Mouse (Mus musculus): Measurements from ENCODE around the gene Ush2a. TPM values are rescaled to one million over a fixed set of nuclear protein-coding genes. Genes with fewer than 3 reads are reported as not detected.
A peak's percentile ranks its signal among the peaks of the same experiment; 100 is the strongest.

Ush2a gene
- polyA plus RNA-seq, 1 experiment from 2014 or later, result 0.04 TPM

DNA sequence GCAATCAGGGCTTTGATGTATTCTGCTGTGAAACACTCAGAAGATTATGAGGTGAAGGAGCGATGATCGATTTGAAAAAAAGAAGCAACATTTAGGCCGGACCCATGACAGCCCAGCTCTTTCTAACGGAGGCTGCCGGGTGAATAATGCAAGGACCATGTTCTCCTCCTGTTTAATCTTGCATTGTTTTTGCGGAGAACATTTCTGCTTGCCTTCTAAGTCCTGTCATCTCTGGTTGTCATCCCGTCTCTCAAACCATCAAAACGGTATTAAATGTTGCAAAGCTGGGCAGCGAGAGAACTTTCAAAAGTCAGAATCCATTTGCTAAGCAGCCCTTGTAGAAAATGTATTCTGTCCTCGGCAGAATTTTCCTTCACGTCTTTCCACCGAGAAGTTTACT, 394.3 kb downstream of the Ush2a start:
- Histone ChIP-seq H3K9ac (no peak overlapping the region), H3K4me2 (replicated peaks) (no peak overlapping the region), H3K36me3 (no peaks in the 10 kb centered on the region), H3K4me3 (no peak overlapping the region), H3K4me1 (peaks cover 11% of the 10 kb centered on the region), H3K27me3 (peaks cover 3% of the 10 kb centered on the region; the same call in 1 of the 2 replicates), H3K27ac (no peak overlapping the region), H3K9me3 (no peaks in the 10 kb centered on the region)
- 86% methylated on average over 12 of the region's 12 CpGs for WGBS
- no peak for ATAC-seq (ENCODE audit: low FRiP score, low read depth)

DNA sequence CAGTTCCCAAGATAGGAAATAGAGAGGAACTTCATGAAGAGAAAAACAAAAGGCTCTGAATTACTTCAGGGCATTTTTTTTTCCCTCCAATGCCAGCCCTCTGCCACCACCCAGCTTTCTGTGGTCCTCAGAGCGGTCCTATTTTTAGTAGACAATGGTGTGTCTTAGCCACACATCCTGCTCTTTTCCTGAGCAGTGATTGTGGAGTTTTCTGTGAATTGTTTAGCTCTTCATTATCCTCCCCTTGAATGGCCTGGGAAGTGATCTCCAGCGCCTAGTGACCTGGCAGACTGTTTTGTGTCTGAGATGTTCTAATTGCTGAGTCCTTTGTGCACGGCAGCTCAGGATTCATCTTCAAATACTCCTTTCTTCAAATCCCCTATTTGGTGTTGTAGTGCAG, 397.3 kb downstream of the Ush2a start:
- Histone ChIP-seq H3K4me3 (no peak overlapping the region), H3K4me1 (peaks cover 17% of the 10 kb centered on the region), H3K9ac (no peak overlapping the region), H3K27ac (no peak overlapping the region), H3K36me3 (no peaks in the 10 kb centered on the region), H3K27me3 (peaks cover 7% of the 10 kb centered on the region; the same call in 1 of the 2 replicates), H3K9me3 (no peaks in the 10 kb centered on the region), H3K4me2 (replicated peaks) (no peak overlapping the region)
- 62% methylated on average over 3 of the region's 3 CpGs for WGBS
- no peak for ATAC-seq (ENCODE audit: low FRiP score, low read depth)

DNA sequence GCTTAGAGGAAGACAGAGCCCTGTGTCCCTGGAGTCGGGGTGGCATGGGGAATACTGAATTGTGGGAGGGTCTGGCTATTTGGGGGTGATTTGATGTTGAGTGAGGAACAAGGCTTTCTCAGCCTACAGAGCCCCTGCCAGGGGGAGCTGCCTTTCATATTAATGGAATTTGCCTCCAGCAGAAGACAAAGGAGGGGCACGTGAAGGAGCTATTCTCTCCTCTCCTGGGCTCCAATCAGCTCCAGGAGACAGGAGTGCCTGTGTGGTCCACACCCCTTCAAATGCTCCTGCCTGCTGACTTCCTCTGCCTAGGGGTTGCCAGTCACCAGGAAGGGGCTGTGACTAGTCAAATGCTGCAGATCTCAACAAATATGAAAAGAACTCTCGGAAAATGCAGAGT, 398.5 kb downstream of the Ush2a start:
- Histone ChIP-seq H3K27me3 (peaks cover 7% of the 10 kb centered on the region; the same call in 1 of the 2 replicates), H3K4me1 (peaks cover 17% of the 10 kb centered on the region), H3K9me3 (no peaks in the 10 kb centered on the region), H3K27ac (no peak overlapping the region), H3K4me3 (peak overlapping the region; percentile 29), H3K9ac (peak overlapping the region; percentile 14; the same call in 1 of the 2 replicates), H3K36me3 (no peaks in the 10 kb centered on the region), H3K4me2 (replicated peaks) (peak overlapping the region; percentile 63)
- peak; percentile 57; the same call in 1 of the 2 replicates for ATAC-seq (ENCODE audit: low FRiP score, low read depth)
- 11% methylated on average over 3 of the region's 3 CpGs for WGBS

DNA sequence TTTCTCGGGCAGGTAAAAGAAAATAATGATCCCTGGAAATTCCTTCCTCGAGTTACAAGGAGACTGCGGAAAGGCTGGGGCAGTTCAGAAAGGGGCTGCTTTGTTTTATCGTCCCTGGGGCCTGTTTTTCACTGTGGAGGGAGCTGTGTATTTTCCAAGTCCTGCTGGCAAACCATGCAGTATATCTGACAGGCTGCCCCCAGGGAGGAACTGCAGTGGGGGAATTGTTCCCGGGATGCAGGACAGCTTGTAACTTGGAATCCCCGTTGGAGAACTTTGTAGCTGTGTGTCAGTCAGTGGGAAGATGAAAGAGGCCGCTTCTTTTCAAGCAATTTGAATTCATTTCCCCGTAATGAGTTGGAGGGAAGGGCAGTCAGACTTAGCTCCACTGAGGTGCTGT, 399.1 kb downstream of the Ush2a start:
- Histone ChIP-seq H3K27ac (no peak overlapping the region), H3K4me1 (peaks cover 17% of the 10 kb centered on the region), H3K9ac (peak overlapping the region; percentile 14; the same call in 1 of the 2 replicates), H3K36me3 (no peaks in the 10 kb centered on the region), H3K4me3 (peak overlapping the region; percentile 29), H3K9me3 (no peaks in the 10 kb centered on the region), H3K4me2 (replicated peaks) (peak overlapping the region; percentile 63), H3K27me3 (peaks cover 7% of the 10 kb centered on the region; the same call in 1 of the 2 replicates)
- 2% methylated on average over 8 of the region's 8 CpGs for whole genome bisulfite sequencing
- ATAC-seq (ENCODE audit: low FRiP score, low read depth), result no peak

DNA sequence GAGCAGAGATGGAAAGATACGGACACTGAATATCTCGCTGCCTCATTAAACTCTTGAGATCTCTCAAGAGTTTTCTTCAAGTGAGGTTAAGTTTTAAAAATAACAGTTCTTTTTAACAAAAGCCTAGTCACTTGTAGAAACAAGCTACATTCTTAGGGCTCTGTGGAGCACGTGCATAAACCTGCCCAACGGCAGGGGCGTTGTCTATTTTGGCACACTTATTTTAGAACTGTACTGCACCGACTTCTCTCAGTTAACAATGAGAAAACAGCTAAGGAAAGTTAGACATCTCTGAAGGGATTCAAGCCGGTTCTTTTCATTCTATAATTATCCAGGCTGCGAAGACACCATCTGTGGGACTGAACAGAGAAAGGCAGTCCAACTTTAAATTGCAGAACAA, 405.6 kb downstream of the Ush2a start:
- no peak overlapping the region for H3K4me3 ChIP-seq
- H3K27me3 ChIP-seq, result no peaks in the 10 kb centered on the region
- H3K36me3 ChIP-seq, result no peaks in the 10 kb centered on the region
- no peak for ATAC-seq (ENCODE audit: low FRiP score, low read depth)
- H3K27ac ChIP-seq, result no peak overlapping the region
- H3K4me1 ChIP-seq, result no peaks in the 10 kb centered on the region
- 71% methylated on average over 8 of the region's 8 CpGs for WGBS
- no peaks in the 10 kb centered on the region for H3K9me3 ChIP-seq
- no peak overlapping the region for H3K4me2 ChIP-seq (replicated peaks)
- no peak overlapping the region for H3K9ac ChIP-seq

DNA sequence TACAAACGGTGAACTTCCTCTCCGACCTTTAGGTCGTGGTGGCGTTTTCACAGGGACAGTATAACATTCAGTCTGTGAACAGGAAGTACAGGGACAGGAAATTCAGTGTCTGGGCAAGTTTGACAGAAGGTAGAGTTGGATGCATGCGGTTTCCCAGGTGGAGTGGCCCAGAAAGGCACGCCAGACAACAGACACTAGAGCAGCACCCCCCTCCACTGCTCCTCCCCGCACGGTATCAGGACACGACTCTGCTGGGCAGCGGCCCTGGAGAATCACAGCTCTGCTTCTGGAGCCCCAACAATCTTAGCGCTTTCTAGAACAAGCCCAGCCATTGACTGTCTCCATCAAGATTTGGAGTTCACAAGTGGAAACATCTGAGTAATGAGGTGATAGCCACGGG, 406.7 kb downstream of the Ush2a start:
- Histone ChIP-seq H3K27ac (no peak overlapping the region), H3K36me3 (no peaks in the 10 kb centered on the region), H3K4me3 (no peak overlapping the region), H3K9me3 (no peaks in the 10 kb centered on the region), H3K4me2 (replicated peaks) (no peak overlapping the region), H3K27me3 (0 out of 2 replicates have a peak, but pooled peaks cover 5% of the 10 kb centered on the region), H3K9ac (no peak overlapping the region), H3K4me1 (no peaks in the 10 kb centered on the region)
- WGBS, result 71% methylated on average over 12 of the region's 12 CpGs
- ATAC-seq (ENCODE audit: low FRiP score, low read depth), result no peak

DNA sequence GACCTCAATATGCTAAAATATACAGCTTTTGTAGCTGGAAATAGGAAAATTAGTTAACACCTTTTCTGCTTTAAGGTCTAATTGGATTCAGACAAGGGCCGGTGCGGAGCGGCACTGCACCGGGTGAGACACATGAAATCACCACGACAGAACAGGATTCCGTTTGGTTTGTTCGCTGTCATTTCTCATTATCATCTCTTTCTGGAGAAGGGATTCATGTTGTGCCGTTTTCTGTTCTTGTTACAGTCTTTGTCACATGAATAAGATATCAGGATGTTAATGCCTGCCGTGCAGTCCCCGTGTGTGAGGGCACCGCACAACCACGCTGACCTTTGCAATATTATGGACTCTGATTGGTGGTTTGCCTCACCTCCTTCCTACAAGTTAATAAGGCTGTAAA, 411.0 kb downstream of the Ush2a start:
- no peak overlapping the region for H3K4me3 ChIP-seq
- no peak overlapping the region for H3K9ac ChIP-seq
- ATAC-seq (ENCODE audit: low FRiP score, low read depth), result no peak
- no peaks in the 10 kb centered on the region for H3K36me3 ChIP-seq
- H3K27me3 ChIP-seq, result peaks cover 10% of the 10 kb centered on the region; the same call in 1 of the 2 replicates
- no peaks in the 10 kb centered on the region for H3K9me3 ChIP-seq
- H3K4me1 ChIP-seq, result peaks cover 1% of the 10 kb centered on the region
- no peak overlapping the region for H3K27ac ChIP-seq
- 88% methylated on average over 12 of the region's 12 CpGs for WGBS
- H3K4me2 ChIP-seq (replicated peaks), result no peak overlapping the region

DNA sequence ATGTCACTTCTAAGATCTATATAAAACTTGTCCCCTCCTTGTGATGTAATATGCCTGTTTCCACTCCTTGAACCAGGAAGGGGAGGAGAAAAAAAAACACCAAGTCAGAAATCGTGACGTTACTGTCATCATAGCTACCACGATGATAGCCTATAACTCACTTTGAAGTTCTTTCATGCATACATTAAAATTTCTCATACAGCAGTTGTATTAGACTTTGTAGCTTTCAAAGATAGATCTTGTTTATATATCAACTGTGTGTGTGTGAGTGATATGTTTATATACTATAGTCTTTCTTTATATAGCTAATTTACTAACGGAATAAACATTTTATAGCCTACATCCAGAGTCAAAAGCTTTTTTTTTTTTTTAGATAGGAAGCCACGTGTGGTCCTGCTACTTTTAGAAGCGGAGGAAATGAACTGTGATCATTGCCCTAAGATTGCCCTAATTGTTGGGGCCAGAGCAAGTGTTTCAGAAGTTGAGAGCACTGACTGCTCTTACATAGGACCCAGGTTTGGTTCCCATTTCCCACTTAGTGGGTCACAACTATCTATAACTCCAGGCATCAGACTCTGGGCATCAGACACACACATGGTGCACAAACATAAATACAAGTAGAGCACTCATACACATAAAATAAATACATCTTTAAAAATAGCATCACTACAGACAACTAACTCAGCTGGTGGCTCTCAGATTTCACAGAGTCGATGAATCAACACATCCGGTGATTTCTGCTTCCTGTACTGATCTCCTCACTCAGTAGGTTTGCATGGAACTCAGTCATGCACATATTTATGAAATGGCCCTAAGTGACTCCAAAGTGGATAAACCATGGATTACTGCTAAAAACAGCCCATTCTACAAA, 413.1 kb downstream of the Ush2a start:
- no peak for ATAC-seq (ENCODE audit: low FRiP score, low read depth)

DNA sequence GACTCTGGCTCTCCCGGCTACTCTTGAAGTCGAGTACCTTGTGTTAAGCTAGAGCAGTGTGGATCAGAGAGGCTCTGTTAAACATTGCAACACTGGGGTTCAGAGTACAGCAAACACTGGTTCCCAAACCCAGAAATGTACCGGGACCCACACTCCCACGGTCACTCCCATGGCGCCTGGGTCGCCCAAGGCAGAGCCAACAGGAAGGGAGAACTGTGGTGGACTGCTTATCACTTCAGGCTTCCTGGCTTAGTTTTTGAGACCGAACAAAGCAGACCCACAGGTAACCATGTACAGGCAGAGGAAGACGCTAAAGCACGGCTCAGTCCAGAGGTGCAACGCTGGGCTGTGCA, 413.7 kb downstream of the Ush2a start:
- Histone ChIP-seq H3K27ac (no peak overlapping the region), H3K4me1 (peaks cover 11% of the 10 kb centered on the region), H3K9me3 (no peaks in the 10 kb centered on the region), H3K36me3 (no peaks in the 10 kb centered on the region), H3K27me3 (peaks cover 10% of the 10 kb centered on the region; the same call in 1 of the 2 replicates), H3K4me3 (no peak overlapping the region), H3K9ac (no peak overlapping the region), H3K4me2 (replicated peaks) (no peak overlapping the region)
- no peak for ATAC-seq (ENCODE audit: low FRiP score, low read depth)
- 91% methylated on average over 10 of the region's 10 CpGs for WGBS

More for the DNA sequence above, 413.1 kb downstream of the Ush2a start:
- H3K4me2 ChIP-seq (replicated peaks), result no peak overlapping the region
- H3K9ac ChIP-seq, result no peak overlapping the region
- H3K4me3 ChIP-seq, result no peak overlapping the region
- H3K9me3 ChIP-seq, result no peaks in the 10 kb centered on the region
- peaks cover 11% of the 10 kb centered on the region for H3K4me1 ChIP-seq
- H3K27me3 ChIP-seq, result peaks cover 10% of the 10 kb centered on the region; the same call in 1 of the 2 replicates
- H3K36me3 ChIP-seq, result no peaks in the 10 kb centered on the region
- 58% methylated on average over 8 of the region's 8 CpGs for WGBS
- H3K27ac ChIP-seq, result no peak overlapping the region

DNA sequence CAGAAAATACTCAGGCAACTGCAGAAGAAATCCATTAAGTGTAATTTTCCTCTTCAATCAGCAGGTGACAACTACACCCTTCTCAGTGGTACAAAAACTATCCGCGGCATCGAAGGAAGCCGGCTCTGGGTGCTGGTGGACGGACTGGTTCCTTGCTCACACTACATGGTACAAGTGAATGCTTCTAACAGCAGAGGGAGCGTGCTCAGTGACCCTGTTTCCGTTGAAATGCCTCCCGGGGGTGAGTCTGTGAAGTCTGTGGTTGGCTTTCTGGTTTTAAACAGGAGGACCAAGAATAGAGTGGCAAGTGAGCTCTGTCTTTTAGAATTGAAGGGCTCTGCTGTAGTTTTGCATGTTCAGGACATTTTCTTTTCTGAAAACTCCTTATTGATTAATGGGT, 416.4 kb downstream of the Ush2a start:
- WGBS, result 40% methylated on average over 8 of the region's 8 CpGs
- H3K4me2 ChIP-seq (replicated peaks), result 0 out of 2 replicates have a peak overlapping the region, but pooled peaks have one; percentile 7
- no peak overlapping the region for H3K4me3 ChIP-seq
- peaks cover 5% of the 10 kb centered on the region; the same call in 1 of the 2 replicates for H3K27me3 ChIP-seq
- ATAC-seq (ENCODE audit: low FRiP score, low read depth), result no peak
- no peak overlapping the region for H3K9ac ChIP-seq
- H3K9me3 ChIP-seq, result no peaks in the 10 kb centered on the region
- peaks cover 11% of the 10 kb centered on the region for H3K4me1 ChIP-seq
- no peak overlapping the region for H3K27ac ChIP-seq
- no peaks in the 10 kb centered on the region for H3K36me3 ChIP-seq

DNA sequence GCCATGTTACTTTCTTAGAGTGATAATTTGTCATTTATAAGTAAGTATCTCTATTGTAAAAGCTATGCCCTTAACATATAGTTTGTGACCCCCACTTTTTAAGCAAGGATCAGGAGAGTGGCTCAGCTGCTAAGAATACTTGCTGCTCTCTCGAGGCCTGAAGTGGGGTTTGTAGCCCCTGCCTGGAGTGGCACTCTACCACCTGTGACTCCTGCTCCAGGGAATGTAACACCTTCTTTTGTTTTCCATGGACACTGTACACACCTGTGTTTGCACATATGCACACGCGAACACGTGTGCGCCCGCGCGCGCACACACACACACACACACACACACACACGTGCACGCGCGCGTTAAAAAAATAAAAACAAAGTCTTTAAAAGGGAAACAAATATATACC, 424.5 kb downstream of the Ush2a start:
- 95% methylated on average over 14 of the region's 14 CpGs for WGBS
- peaks cover 8% of the 10 kb centered on the region for H3K9me3 ChIP-seq
- H3K4me2 ChIP-seq (replicated peaks), result no peak overlapping the region
- H3K4me3 ChIP-seq, result no peak overlapping the region
- no peak overlapping the region for H3K27ac ChIP-seq
- no peak overlapping the region for H3K9ac ChIP-seq
- H3K4me1 ChIP-seq, result no peaks in the 10 kb centered on the region
- no peaks in the 10 kb centered on the region for H3K36me3 ChIP-seq
- ATAC-seq (ENCODE audit: low FRiP score, low read depth), result no peak
- no peaks in the 10 kb centered on the region for H3K27me3 ChIP-seq

DNA sequence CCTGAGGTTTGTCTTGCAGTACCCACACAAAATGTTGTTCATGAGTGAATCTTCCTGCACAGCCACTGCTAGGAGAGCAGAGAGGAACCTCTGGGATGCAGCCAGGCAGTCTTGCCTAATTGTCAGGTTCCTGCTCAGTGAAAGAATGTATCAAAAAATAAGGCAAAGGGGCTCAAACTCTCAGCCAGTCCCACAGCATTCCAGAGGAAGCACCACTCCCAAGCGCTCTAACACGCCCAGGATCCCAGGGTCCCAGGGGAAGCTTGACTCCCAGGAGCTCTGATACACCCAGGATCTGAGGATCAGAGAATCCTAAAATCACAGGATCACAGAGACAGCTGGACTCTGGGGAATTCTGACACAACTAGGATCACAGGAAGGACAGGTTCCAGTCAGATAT, 434.5 kb downstream of the Ush2a start:
- WGBS, result 84% methylated on average over 2 of the region's 2 CpGs
- no peaks in the 10 kb centered on the region for H3K4me1 ChIP-seq
- H3K36me3 ChIP-seq, result no peaks in the 10 kb centered on the region
- H3K9me3 ChIP-seq, result peaks cover 6% of the 10 kb centered on the region
- H3K27ac ChIP-seq, result no peak overlapping the region
- 0 out of 2 replicates have a peak, but pooled peaks cover 3% of the 10 kb centered on the region for H3K27me3 ChIP-seq
- no peak for ATAC-seq (ENCODE audit: low FRiP score, low read depth)
- no peak overlapping the region for H3K9ac ChIP-seq
- no peak overlapping the region for H3K4me3 ChIP-seq
- H3K4me2 ChIP-seq (replicated peaks), result no peak overlapping the region
